In genomic region chr2:17861765-17862495, GRCm38 (mm10) we compare ENCODE assay signal across 8 mouse cellular contexts.
A peak's percentile ranks its signal among the peaks of the same experiment; 100 is the strongest.
DNase-seq lines count a peak whose midpoint lies in the region; ATAC-seq and TF ChIP-seq lines count a peak whose summit lies in the region.

No protein-coding gene starts in this region.

- ATAC-seq in intestine, embryonic 16.5 days = no peak
- ATAC-seq in intestine, postnatal 0 days = no peak
- peak; percentile 68 for ATAC-seq in hindbrain, embryonic 12.5 days (ENCODE audit: low FRiP score)
- ATAC-seq in midbrain, postnatal 0 days (ENCODE audit: low FRiP score) = no peak
- no peak for ATAC-seq in activated CD4-positive, CD25-positive, alpha-beta regulatory T cell, adult 4 months

- no peak overlapping the region for H3K27ac ChIP-seq in intestine, embryonic 16.5 days (ENCODE audit: low read length)
- H3K27ac ChIP-seq in intestine, postnatal 0 days (ENCODE audit: low read depth, low read length) = no peak overlapping the region
- no peak overlapping the region for H3K27ac ChIP-seq in hindbrain, embryonic 12.5 days
- H3K27ac ChIP-seq in midbrain, postnatal 0 days (ENCODE audit: low read depth, low read length) = no peak overlapping the region
- no peak overlapping the region for H3K27ac ChIP-seq in gastrocnemius, adult 2 months

- H3K4me2 ChIP-seq in intestine, embryonic 16.5 days (ENCODE audit: low read depth, low read length) = 0 out of 2 replicates have a peak overlapping the region, but pooled peaks have one; percentile 17
- H3K4me2 ChIP-seq in intestine, postnatal 0 days (replicated peaks; ENCODE audit: low read depth) = no peak overlapping the region
- peak overlapping the region; percentile 39 for H3K4me2 ChIP-seq in hindbrain, embryonic 12.5 days (replicated peaks)
- H3K4me2 ChIP-seq in midbrain, postnatal 0 days (ENCODE audit: low read depth, low read length, poor library complexity, severe bottlenecking) = peak overlapping the region; percentile 41

- intact Hi-C loops in gastrocnemius, adult 2 months (cut with DNase I) = no loop called here

- no peak overlapping the region for H3K9ac ChIP-seq in intestine, embryonic 16.5 days (ENCODE audit: low read depth, low read length)
- no peak overlapping the region for H3K9ac ChIP-seq in intestine, postnatal 0 days (ENCODE audit: low read depth, low read length)
- H3K9ac ChIP-seq in hindbrain, embryonic 12.5 days = no peak overlapping the region
- H3K9ac ChIP-seq in midbrain, postnatal 0 days (replicated peaks; ENCODE audit: low read length, poor library complexity, severe bottlenecking) = no peak overlapping the region

- DNase-seq in embryo, embryonic 10.5 days (ENCODE audit: low spot score) = peak; percentile 74
- DNase-seq in midbrain, postnatal 0 days (ENCODE audit: low spot score) = peak; percentile 34
- no peak for DNase-seq in urinary bladder, postnatal 4 days (ENCODE audit: low spot score in 2 of 2)
- no peak for DNase-seq in gastrocnemius, adult 2 months

- TF ChIP-seq CTCF in intestine, postnatal 0 days (IDR thresholded peaks at IDR 0.05; ENCODE audit: low read depth) = no peak
- no peak for TF ChIP-seq CTCF in midbrain, postnatal 0 days (IDR thresholded peaks at IDR 0.05)
- TF ChIP-seq CTCF in gastrocnemius, adult 2 months (IDR thresholded peaks at IDR 0.05) = no peak

- H3K9me3 ChIP-seq in intestine, embryonic 16.5 days (ENCODE audit: control insufficient read depth, low read length) = no peaks in the 10 kb centered on the region
- no peaks in the 10 kb centered on the region for H3K9me3 ChIP-seq in intestine, postnatal 0 days (ENCODE audit: control insufficient read depth)
- H3K9me3 ChIP-seq in hindbrain, embryonic 12.5 days (replicated peaks) = no peaks in the 10 kb centered on the region
- no peaks in the 10 kb centered on the region for H3K9me3 ChIP-seq in midbrain, postnatal 0 days (ENCODE audit: low read length)

- no peaks in the 10 kb centered on the region for H3K4me1 ChIP-seq in intestine, embryonic 16.5 days (ENCODE audit: control insufficient read depth, insufficient read depth, low read length)
- no peaks in the 10 kb centered on the region for H3K4me1 ChIP-seq in intestine, postnatal 0 days (replicated peaks; ENCODE audit: control insufficient read depth, insufficient read depth, low read length)
- 0 out of 2 replicates have a peak, but pooled peaks cover 2% of the 10 kb centered on the region for H3K4me1 ChIP-seq in hindbrain, embryonic 12.5 days
- H3K4me1 ChIP-seq in midbrain, postnatal 0 days (ENCODE audit: insufficient read depth, low read length) = 0 out of 2 replicates have a peak, but pooled peaks cover 2% of the 10 kb centered on the region

- no peaks in the 10 kb centered on the region for H3K27me3 ChIP-seq in intestine, embryonic 16.5 days (replicated peaks; ENCODE audit: control insufficient read depth, insufficient read depth, low read length)
- H3K27me3 ChIP-seq in intestine, postnatal 0 days (replicated peaks; ENCODE audit: control insufficient read depth, insufficient read depth, low read length) = no peaks in the 10 kb centered on the region
- no peaks in the 10 kb centered on the region for H3K27me3 ChIP-seq in hindbrain, embryonic 12.5 days
- no peaks in the 10 kb centered on the region for H3K27me3 ChIP-seq in midbrain, postnatal 0 days (ENCODE audit: insufficient read depth, low read length)

- no peaks in the 10 kb centered on the region for H3K36me3 ChIP-seq in intestine, embryonic 16.5 days (ENCODE audit: control insufficient read depth, insufficient read depth, low read length)
- H3K36me3 ChIP-seq in intestine, postnatal 0 days (ENCODE audit: control insufficient read depth, insufficient read depth) = no peaks in the 10 kb centered on the region
- no peaks in the 10 kb centered on the region for H3K36me3 ChIP-seq in hindbrain, embryonic 12.5 days
- H3K36me3 ChIP-seq in midbrain, postnatal 0 days (ENCODE audit: insufficient read depth, low read length) = no peaks in the 10 kb centered on the region

- 22% methylated on average over 10 of the region's 10 CpGs for WGBS in intestine, embryonic 16.5 days
- WGBS in intestine, postnatal 0 days = 32% methylated on average over 10 of the region's 10 CpGs
- 9% methylated on average over 10 of the region's 10 CpGs for WGBS in hindbrain, embryonic 12.5 days
- WGBS in midbrain, postnatal 0 days = 14% methylated on average over 10 of the region's 10 CpGs

- no peak overlapping the region for H3K4me3 ChIP-seq in intestine, embryonic 16.5 days (ENCODE audit: low read length)
- H3K4me3 ChIP-seq in intestine, postnatal 0 days (ENCODE audit: low read depth, low read length) = no peak overlapping the region
- H3K4me3 ChIP-seq in hindbrain, embryonic 12.5 days = peak overlapping the region; percentile 26
- H3K4me3 ChIP-seq in midbrain, postnatal 0 days (ENCODE audit: low read depth, low read length) = peak overlapping the region; percentile 11; the same call in 1 of the 2 replicates
- no peak overlapping the region for H3K4me3 ChIP-seq in gastrocnemius, adult 2 months

Comparison
In these comparisons a context has a peak if more than half of its experiments do, and no peak if none do; other contexts are left out.
1. H3K4me3 ChIP-seq: peak in hindbrain, embryonic 12.5 days (single experiment) and midbrain, postnatal 0 days (single experiment); none in intestine, embryonic 16.5 days (single experiment), intestine, postnatal 0 days (single experiment) and gastrocnemius, adult 2 months (single experiment).
2. DNase-seq: peak in embryo, embryonic 10.5 days (single experiment) and midbrain, postnatal 0 days (single experiment); none in urinary bladder, postnatal 4 days (0 of 2) and gastrocnemius, adult 2 months (single experiment).